Mouse (Mus musculus): ENCODE measurements around the gene Gm21977. TPM values are rescaled to one million over a fixed set of nuclear protein-coding genes. Genes with fewer than 3 reads are reported as not detected.

The Gm21977 gene
- not detected in 2 replicates for polyA plus RNA-seq (2012; rRNA removed)

DNA sequence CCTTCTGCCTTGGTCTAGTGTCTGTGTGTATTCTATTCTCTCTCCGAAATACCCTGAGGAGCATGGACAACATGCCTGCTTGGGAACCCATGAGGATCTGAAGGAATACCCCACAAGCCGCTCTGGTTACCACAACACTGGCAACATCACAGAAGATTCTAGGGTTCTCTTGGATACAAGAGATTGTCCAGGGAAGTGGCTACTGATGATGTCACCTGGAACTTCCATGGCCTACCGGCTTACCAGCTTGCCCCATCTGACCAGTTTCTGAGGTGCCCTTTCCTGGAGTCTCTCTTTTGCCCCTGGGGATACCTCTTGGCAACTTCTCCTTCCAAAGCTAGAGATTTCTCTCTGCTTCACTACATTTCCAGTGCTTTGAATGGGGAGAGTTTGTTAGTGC, at the start of gene Gm21977:
Gene Gm21977, minus strand, starts transcription at position 101 of the 400 bp plus-strand sequence.

Other genes with a start within 250 kb of the Gm21977 start
- gene Gm3633, start 211.6 kb downstream of the Gm21977 start, polyA plus RNA-seq (2012; rRNA removed): not detected in 2 replicates
- not detected in 2 replicates for gene Gm10378, start 197.5 kb downstream of the Gm21977 start, polyA plus RNA-seq (2012; rRNA removed)
- not detected in 2 replicates for gene Gm3015, start 84.7 kb downstream of the Gm21977 start, polyA plus RNA-seq (2012; rRNA removed)
- gene Gm10377, start 55.5 kb downstream of the Gm21977 start, polyA plus RNA-seq (2012; rRNA removed): not detected in 2 replicates
- not detected in 2 replicates for gene Gm8082, start 140.1 kb upstream of the Gm21977 start, polyA plus RNA-seq (2012; rRNA removed)
- gene Gm10376, start 162.2 kb upstream of the Gm21977 start, polyA plus RNA-seq (2012; rRNA removed): not detected in 2 replicates
- gene Gm8094, start 223.2 kb upstream of the Gm21977 start, polyA plus RNA-seq (2012; rRNA removed): not detected in 2 replicates
- not detected in 2 replicates for gene Gm8104, start 247.1 kb upstream of the Gm21977 start, polyA plus RNA-seq (2012; rRNA removed)